Mouse (Mus musculus) CH12.LX (cell line): Measurements from ENCODE around the gene Ankrd61. TPM values are rescaled to one million over a fixed set of nuclear protein-coding genes. Genes with fewer than 3 reads are reported as not detected.

ENCODE experiments used
- DNase-seq: peaks from one replicate; pipeline ENCODE4 v3.0.0-alpha.2; 2013; ENCODE audit errors: extremely low read depth
- H3K27ac ChIP-seq: 2 replicates; pipeline ENCODE4 v1.5.1; 2012; ENCODE audit warnings: low read depth, mild to moderate bottlenecking, control low read depth, moderate library complexity; ENCODE audit not compliant: insufficient read depth
- H3K27me3 ChIP-seq: replicated peaks from 2 replicates; pipeline ENCODE3; 2012; ENCODE audit warnings: inconsistent platforms
- H3K36me3 ChIP-seq, 2 experiments: replicated peaks in 1 of 2; 2 replicates each; pipeline versions ENCODE3 to v1.6.1; 2012; ENCODE audit warnings: inconsistent platforms in 1 of 2, low read length in 1 of 2, mild to moderate bottlenecking in 1 of 2, mixed read lengths in 1 of 2, moderate library complexity in 1 of 2; ENCODE audit not compliant: control insufficient read depth in 1 of 2, insufficient read depth in 1 of 2
- H3K4me1 ChIP-seq, 2 experiments: 2 replicates each; pipeline ENCODE4 v1.6.1; 2012; ENCODE audit warnings: inconsistent platforms in 1 of 2, moderate library complexity in 1 of 2; ENCODE audit not compliant: insufficient read depth in 2 of 2, control insufficient read depth in 1 of 2
- H3K4me2 ChIP-seq: 2 replicates; pipeline ENCODE4 v1.6.1; 2012; ENCODE audit warnings: low read depth, mild to moderate bottlenecking, control low read depth; ENCODE audit not compliant: poor library complexity, insufficient read depth, severe bottlenecking
- H3K4me3 ChIP-seq, 3 experiments: fragments of 150-350 bp in 1 of 3; sonication (generic) in 1 of 3; replicated peaks in 1 of 3; 2 replicates each; pipeline versions ENCODE3 to v1.5.1; 2011 to 2012; ENCODE audit warnings: low read depth in 2 of 3, low read length in 2 of 3, mild to moderate bottlenecking in 2 of 3, moderate library complexity in 2 of 3, control low read depth in 1 of 3, improper control_type of control experiment in 1 of 3, inconsistent platforms in 1 of 3, mixed read lengths in 1 of 3; ENCODE audit not compliant: poor library complexity in 1 of 3
- H3K79me2 ChIP-seq: replicated peaks from 2 replicates; pipeline ENCODE4 v1.6.1; 2012; ENCODE audit warnings: mild to moderate bottlenecking, moderate library complexity; ENCODE audit not compliant: control insufficient read depth, poor library complexity, insufficient read depth, severe bottlenecking; ENCODE audit errors: extremely low read depth
- H3K9ac ChIP-seq: 2 replicates; pipeline ENCODE4 v1.6.1; 2012; ENCODE audit warnings: low read depth, mild to moderate bottlenecking, control low read depth, moderate library complexity; ENCODE audit not compliant: insufficient read depth
- H3K9me3 ChIP-seq: replicated peaks from 2 replicates; pipeline ENCODE3; 2012; ENCODE audit warnings: low read length, inconsistent platforms, mixed read lengths
- BHLHE40 ChIP-seq: IDR thresholded peaks from 2 replicates; pipeline ENCODE4 v1.6.1; 2011; ENCODE audit warnings: mild to moderate bottlenecking, low read depth, low read length, improper control_type of control experiment
- EP300 ChIP-seq: IDR thresholded peaks from 2 replicates; pipeline ENCODE4 v1.6.1; 2011; ENCODE audit warnings: low read length, improper control_type of control experiment
- ETS1 ChIP-seq: conservative IDR thresholded peaks from 2 replicates; pipeline ENCODE4 v1.6.1; 2012; ENCODE audit warnings: low read depth, mild to moderate bottlenecking, inconsistent platforms, low read length, improper control_type of control experiment, moderate library complexity
- GABPA ChIP-seq: IDR thresholded peaks from 2 replicates; pipeline ENCODE4 v1.6.1; 2012; ENCODE audit warnings: low read depth, low read length, improper control_type of control experiment, inconsistent platforms; ENCODE audit not compliant: insufficient replicate concordance
- IRF4 ChIP-seq: IDR thresholded peaks from 2 replicates; pipeline ENCODE4 v1.6.1; 2014; ENCODE audit warnings: low read depth, mild to moderate bottlenecking, inconsistent platforms, low read length, improper control_type of control experiment
- JUN ChIP-seq: IDR thresholded peaks from 2 replicates; pipeline ENCODE4 v1.6.1; 2011; ENCODE audit warnings: low read depth, mild to moderate bottlenecking, low read length, improper control_type of control experiment, moderate library complexity; ENCODE audit not compliant: insufficient read depth
- JUND ChIP-seq: conservative IDR thresholded peaks from 2 replicates; pipeline ENCODE4 v1.6.1; 2011; ENCODE audit warnings: low read depth, low read length, improper control_type of control experiment
- MAFK ChIP-seq: IDR thresholded peaks from 2 replicates; pipeline ENCODE4 v1.6.1; 2011; ENCODE audit warnings: low read length, improper control_type of control experiment; ENCODE audit not compliant: insufficient replicate concordance
- MAX ChIP-seq: IDR thresholded peaks from 2 replicates; pipeline ENCODE4 v1.6.1; 2011; ENCODE audit warnings: low read length, improper control_type of control experiment
- MAZ ChIP-seq: IDR thresholded peaks from 2 replicates; pipeline ENCODE4 v1.6.1; 2012; ENCODE audit warnings: low read depth, mild to moderate bottlenecking, inconsistent platforms, low read length, improper control_type of control experiment, moderate library complexity
- MEF2A ChIP-seq: IDR thresholded peaks from 2 replicates; pipeline ENCODE4 v1.6.1; 2014; ENCODE audit warnings: low read depth, mild to moderate bottlenecking, inconsistent platforms, low read length, improper control_type of control experiment, borderline replicate concordance
- MXI1 ChIP-seq: IDR thresholded peaks from 2 replicates; pipeline ENCODE4 v1.6.1; 2011; ENCODE audit warnings: mild to moderate bottlenecking, low read depth, low read length, improper control_type of control experiment
- MYC ChIP-seq: IDR thresholded peaks from 2 replicates; pipeline ENCODE4 v1.6.1; 2011; ENCODE audit warnings: low read depth, mild to moderate bottlenecking, improper control_type of control experiment, low read length
- SIN3A ChIP-seq: IDR thresholded peaks from 2 replicates; pipeline ENCODE4 v1.6.1; 2012; ENCODE audit warnings: low read length, improper control_type of control experiment, inconsistent platforms
- TBP ChIP-seq: conservative IDR thresholded peaks from 2 replicates; pipeline ENCODE4 v1.6.1; 2011; ENCODE audit warnings: low read depth, low read length, improper control_type of control experiment
- TCF12 ChIP-seq: IDR thresholded peaks from 2 replicates; pipeline ENCODE4 v1.6.1; 2014; ENCODE audit warnings: low read depth, mild to moderate bottlenecking, inconsistent platforms, low read length, improper control_type of control experiment
- USF1 ChIP-seq: IDR thresholded peaks from 2 replicates; pipeline ENCODE4 v1.6.1; 2014; ENCODE audit warnings: low read depth, mild to moderate bottlenecking, inconsistent platforms, low read length, improper control_type of control experiment
- dilution Hi-C: fragments of 300-500 bp; cut with MboI; formaldehyde crosslinking; loops from 2 replicates; pipeline ENCODE4 v1.14.3; 2020; ENCODE audit warnings: low sequenced_read_pairs; ENCODE audit not compliant: extremely low pct_unique_long_range_greater_than_20kb, extremely low pct_ligation_motif_present
- in situ Hi-C: fragments of 300-500 bp; cut with MboI; formaldehyde crosslinking; loops from 3 replicates; pipeline ENCODE4 v1.14.3; 2019; ENCODE audit warnings: low sequenced_read_pairs, low pct_ligation_motif_present, low pct_unique_long_range_greater_than_20kb, mixed read lengths
- polyA plus RNA-seq: library from polyadenylated mRNA; unstranded; fragments of >175 nt; gene quantifications from 2 replicates; pipeline ENCODE4 v1.2.1, GENCODE M21; 2012; ENCODE audit warnings: low read depth; ENCODE audit not compliant: insufficient read length
- total RNA-seq, 2 experiments: library from RNA; depleted of rRNA; stranded (reverse); fragments of 300-350 nt in 1 of 2; fragments of >200 nt in 1 of 2; gene quantifications; 2 replicates each; pipeline ENCODE4 v1.2.3; 2012 to 2014

Ankrd61 gene
- total and polyA plus RNA-seq, 3 experiments, result 0.08 to 0.50 TPM; not detected in 1

DNA sequence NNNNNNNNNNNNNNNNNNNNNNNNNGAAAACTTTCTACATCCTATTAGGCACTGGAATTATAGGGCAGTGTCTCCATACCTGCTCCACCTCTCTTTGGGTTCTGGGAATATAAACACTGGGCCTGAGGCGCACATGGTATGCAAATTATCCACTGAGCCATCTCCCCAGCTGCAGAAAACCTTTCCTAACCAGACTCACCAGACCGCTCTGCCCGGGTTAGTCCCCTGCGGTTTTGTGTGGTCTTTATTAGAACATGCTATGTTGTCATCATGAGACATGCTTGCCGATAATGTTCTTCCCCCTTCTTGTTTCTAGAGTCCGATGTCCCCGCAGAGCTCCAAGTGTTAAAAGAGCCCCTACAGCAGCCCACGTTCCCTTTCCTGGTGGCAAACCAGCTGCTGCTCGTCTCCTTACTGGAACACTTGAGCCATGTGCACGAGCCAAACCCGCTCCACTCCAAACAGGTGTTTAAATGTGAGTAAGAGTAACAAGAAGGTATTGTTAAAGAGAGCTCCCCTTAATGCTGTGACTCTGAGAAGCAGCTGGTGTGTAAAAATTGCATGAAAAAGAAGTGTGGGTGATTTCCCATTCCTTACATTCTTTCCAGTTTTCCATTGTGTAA is 25.8 kb downstream of the Ankrd61 start:
- H3K27me3 ChIP-seq, result no peaks in the 10 kb centered on the region
- peaks cover 0 to 19% of the 10 kb centered on the region in 2 experiments; a peak in 2 of 4 replicates for H3K4me1 ChIP-seq
- H3K9me3 ChIP-seq, result no peaks in the 10 kb centered on the region
- peaks cover 28 to 43% of the 10 kb centered on the region in 2 experiments for H3K36me3 ChIP-seq
- in situ Hi-C loops (no loop called here), dilution Hi-C loops (no loop called here)
- H3K9ac ChIP-seq, result no peak overlapping the region
- H3K79me2 ChIP-seq, result no peaks in the 10 kb centered on the region
- no peak overlapping the region for H3K4me3 ChIP-seq
- H3K27ac ChIP-seq, result peak overlapping the region; percentile 22; the same call in 1 of the 2 replicates
- peak; percentile 89 for DNase-seq
- TF ChIP-seq SIN3A, result peak; percentile 94
- TF ChIP-seq TCF12, result peak; percentile 70; the same call in 1 of the 2 replicates
- TF ChIP-seq TBP, result no peak
- no peak for TF ChIP-seq GABPA
- TF ChIP-seq MXI1, result peak; percentile 79
- peak; percentile 94 for TF ChIP-seq ETS1
- TF ChIP-seq MAFK, result 0 out of 2 replicates have a peak, but pooled peaks have one; percentile 35
- peak; percentile 64; the same call in 1 of the 2 replicates for TF ChIP-seq MYC
- TF ChIP-seq JUN, result peak; percentile 45
- TF ChIP-seq BHLHE40, result peak; percentile 90
- peak; percentile 93 for TF ChIP-seq MAX
- peak; percentile 50; the same call in 1 of the 2 replicates for TF ChIP-seq IRF4
- peak; percentile 89 for TF ChIP-seq MEF2A
- TF ChIP-seq MAZ, result no peak
- TF ChIP-seq EP300, result peak; percentile 64; the same call in 1 of the 2 replicates
- no peak for TF ChIP-seq USF1
- no peak for TF ChIP-seq JUND
- H3K4me2 ChIP-seq, result peak overlapping the region; percentile 77

Other genes with a start within 250 kb of the Ankrd61 start
- gene Usp42, start 165.4 kb downstream of the Ankrd61 start, total RNA-seq (2012; rRNA removed), result 7.1 TPM in 2 replicates
- gene Usp42, start 165.4 kb downstream of the Ankrd61 start, total RNA-seq (2014; rRNA removed), result 3.2 and 4.3 TPM in 2 replicates
- 14.6 and 15.2 TPM in 2 replicates for gene Usp42, start 165.4 kb downstream of the Ankrd61 start, polyA plus RNA-seq
- 13.4 and 15.2 TPM in 2 replicates for gene Eif2ak1, start 79.9 kb downstream of the Ankrd61 start, total RNA-seq (2012; rRNA removed)
- 11.0 and 11.9 TPM in 2 replicates for gene Eif2ak1, start 79.9 kb downstream of the Ankrd61 start, total RNA-seq (2014; rRNA removed)
- gene Eif2ak1, start 79.9 kb downstream of the Ankrd61 start, polyA plus RNA-seq, result 26.7 and 26.9 TPM in 2 replicates
- 110 and 131 TPM in 2 replicates for gene Aimp2, start 12.2 kb upstream of the Ankrd61 start, total RNA-seq (2012; rRNA removed)
- gene Aimp2, start 12.2 kb upstream of the Ankrd61 start, total RNA-seq (2014; rRNA removed), result 98.5 and 111 TPM in 2 replicates
- 144 and 154 TPM in 2 replicates for gene Aimp2, start 12.2 kb upstream of the Ankrd61 start, polyA plus RNA-seq
- 22.2 and 25.9 TPM in 2 replicates for gene Pms2, start 12.3 kb upstream of the Ankrd61 start, total RNA-seq (2012; rRNA removed)
- 29.6 and 31.8 TPM in 2 replicates for gene Pms2, start 12.3 kb upstream of the Ankrd61 start, total RNA-seq (2014; rRNA removed)
- 25.6 and 29.9 TPM in 2 replicates for gene Pms2, start 12.3 kb upstream of the Ankrd61 start, polyA plus RNA-seq
- gene Gm42421, start 30.5 kb upstream of the Ankrd61 start, total RNA-seq (2012; rRNA removed), result 1.0 TPM in 1 of 2 replicates, not detected in the other
- 0.59 TPM in 1 of 2 replicates, not detected in the other for gene Gm42421, start 30.5 kb upstream of the Ankrd61 start, total RNA-seq (2014; rRNA removed)
- gene Gm42421, start 30.5 kb upstream of the Ankrd61 start, polyA plus RNA-seq, result 1.3 and 1.4 TPM in 2 replicates
- gene Rsph10b, start 35.4 kb upstream of the Ankrd61 start, total RNA-seq (2012; rRNA removed), result 0.25 and 0.30 TPM in 2 replicates
- gene Rsph10b, start 35.4 kb upstream of the Ankrd61 start, total RNA-seq (2014; rRNA removed), result 0.28 TPM in 1 of 2 replicates, not detected in the other
- 0.31 and 0.34 TPM in 2 replicates for gene Rsph10b, start 35.4 kb upstream of the Ankrd61 start, polyA plus RNA-seq
- 64.3 and 75.1 TPM in 2 replicates for gene Ccz1, start 117.2 kb upstream of the Ankrd61 start, total RNA-seq (2012; rRNA removed)
- 129 and 148 TPM in 2 replicates for gene Ccz1, start 117.2 kb upstream of the Ankrd61 start, total RNA-seq (2014; rRNA removed)
- 85.8 and 91.0 TPM in 2 replicates for gene Ccz1, start 117.2 kb upstream of the Ankrd61 start, polyA plus RNA-seq
- not detected in 2 replicates for gene Ocm, start 129.0 kb upstream of the Ankrd61 start, total RNA-seq (2012; rRNA removed)
- not detected in 2 replicates for gene Ocm, start 129.0 kb upstream of the Ankrd61 start, total RNA-seq (2014; rRNA removed)
- gene Ocm, start 129.0 kb upstream of the Ankrd61 start, polyA plus RNA-seq, result not detected in 2 replicates
- 9.4 and 10.1 TPM in 2 replicates for gene Lmtk2, start 202.8 kb upstream of the Ankrd61 start, total RNA-seq (2012; rRNA removed)
- gene Lmtk2, start 202.8 kb upstream of the Ankrd61 start, total RNA-seq (2014; rRNA removed), result 5.7 and 5.9 TPM in 2 replicates
- gene Lmtk2, start 202.8 kb upstream of the Ankrd61 start, polyA plus RNA-seq, result 4.3 and 5.1 TPM in 2 replicates